Mouse (Mus musculus): Measurements from ENCODE around the gene Slc25a25.

GRCm38 (mm10) chr2:32381141-32381774 is 70.0 kb downstream of the Slc25a25 start:
- TF ChIP-seq GATA1 (IDR thresholded peaks at IDR 0.05; ENCODE audit: borderline replicate concordance, low read length) (no peak), FLI1 (IDR thresholded peaks at IDR 0.05; ENCODE audit: low read length) (no peak)

All from megakaryocyte, embryonic 14.5 days (primary cell).